Mouse (Mus musculus) liver (tissue): Measurements from ENCODE around the gene Tmem131.

ENCODE experiments used
- DNase-seq: peaks from one replicate; pipeline ENCODE4 v3.0.0-alpha.2; 2020; ENCODE audit warnings: mixed read lengths

The Tmem131 gene

GRCm38 (mm10) chr1:36879154-36879553 lies 64.3 kb downstream of the Tmem131 start:
- no peak for DNase-seq

GRCm38 (mm10) chr1:36877126-36877525 lies 66.3 kb downstream of the Tmem131 start:
- no peak for DNase-seq

GRCm38 (mm10) chr1:36874874-36875561 lies 68.4 kb downstream of the Tmem131 start:
- no peak for DNase-seq

- no peak for DNase-seq
Measured at GRCm38 (mm10) chr1:36871238-36871637, 72.2 kb downstream of the Tmem131 start.

- no peak for DNase-seq
Measured at GRCm38 (mm10) chr1:36870518-36870917, 72.9 kb downstream of the Tmem131 start.

GRCm38 (mm10) chr1:36864757-36865156 lies 78.7 kb downstream of the Tmem131 start:
- DNase-seq = no peak

GRCm38 (mm10) chr1:36861775-36862174 lies 81.7 kb downstream of the Tmem131 start:
- DNase-seq = no peak

- DNase-seq = no peak
Measured at GRCm38 (mm10) chr1:36860876-36861275, 82.6 kb downstream of the Tmem131 start.

GRCm38 (mm10) chr1:36860431-36860849 lies 83.0 kb downstream of the Tmem131 start:
- no peak for DNase-seq

- no peak for DNase-seq
Measured at GRCm38 (mm10) chr1:36857081-36857480, 86.4 kb downstream of the Tmem131 start.

GRCm38 (mm10) chr1:36854198-36854765 lies 89.2 kb downstream of the Tmem131 start:
- DNase-seq = no peak

GRCm38 (mm10) chr1:36852085-36852484 lies 91.4 kb downstream of the Tmem131 start:
- no peak for DNase-seq

- no peak for DNase-seq
Measured at GRCm38 (mm10) chr1:36851392-36851791, 92.1 kb downstream of the Tmem131 start.

GRCm38 (mm10) chr1:36848036-36848435 lies 95.4 kb downstream of the Tmem131 start:
- DNase-seq = peak; percentile 36

- DNase-seq = no peak
Measured at GRCm38 (mm10) chr1:36847276-36847675, 96.2 kb downstream of the Tmem131 start.

- DNase-seq = no peak
Measured at GRCm38 (mm10) chr1:36845031-36845430, 98.4 kb downstream of the Tmem131 start.

GRCm38 (mm10) chr1:36841806-36842205 lies 101.7 kb downstream of the Tmem131 start:
- DNase-seq = no peak

- no peak for DNase-seq
Measured at GRCm38 (mm10) chr1:36840959-36841358, 102.5 kb downstream of the Tmem131 start.

- no peak for DNase-seq
Measured at GRCm38 (mm10) chr1:36839858-36840257, 103.6 kb downstream of the Tmem131 start.

- DNase-seq = no peak
Measured at GRCm38 (mm10) chr1:36836274-36836954, 107.1 kb downstream of the Tmem131 start.

- DNase-seq = no peak
Measured at GRCm38 (mm10) chr1:36835593-36835992, 107.9 kb downstream of the Tmem131 start.

- no peak for DNase-seq
Measured at GRCm38 (mm10) chr1:36834090-36834489, 109.4 kb downstream of the Tmem131 start.

- DNase-seq = no peak
Measured at GRCm38 (mm10) chr1:36830913-36831866, 112.3 kb downstream of the Tmem131 start.
